Mouse (Mus musculus) left cerebral cortex, postnatal 25 days (tissue): ENCODE measurements at regions not wholly inside any gene's neighbourhood (a gene's known extent, or its start where the extent isn't known, plus 50 kb on each side); places are given as distances from the start of the nearest gene placed in this dataset.

Experiments used
- DNase-seq, 2 experiments: peaks; one replicate each; pipeline ENCODE4 v3.0.0; 2022; ENCODE audit warnings: low spot score in 2 of 2, mixed read lengths in 1 of 2
- intact Hi-C: fragments of 180-260 bp; cut with DNase I; formaldehyde crosslinking; loops from one replicate; pipeline ENCODE4 v1.15.1; 2025

- intact Hi-C loops, result no loop called here
- DNase-seq, result peak in 1 of 2 experiments; percentile 11
These were observed 67.2 kb downstream of the Zfp622 start for GRCm38 (mm10) chr15:26051415-26051814.

- DNase-seq, result no peak
- intact Hi-C loops, result no loop called here
These were observed 68.7 kb downstream of the Zfp622 start for GRCm38 (mm10) chr15:26052720-26053316.

- intact Hi-C loops, result no loop called here
- DNase-seq, result no peak
These were observed 73.9 kb downstream of the Zfp622 start for GRCm38 (mm10) chr15:26058019-26058418.

- DNase-seq, result no peak
- intact Hi-C loops, result no loop called here
These were observed 116.0 kb downstream of the Zfp622 start for GRCm38 (mm10) chr15:26100199-26100598.

- DNase-seq, result peak in 1 of 2 experiments; percentile 47
- intact Hi-C loops, result no loop called here
These were observed 123.8 kb downstream of the Zfp622 start for GRCm38 (mm10) chr15:26107993-26108392.

- intact Hi-C loops, result no loop called here
- DNase-seq, result no peak
These were observed 160.0 kb downstream of the Zfp622 start for GRCm38 (mm10) chr15:26144197-26144596.

GRCm38 (mm10) chr15:26158499-26158898 lies 150.3 kb upstream of the March11 start:
- no peak for DNase-seq
- intact Hi-C loops, result no loop called here

GRCm38 (mm10) chr15:26184930-26185329 lies 123.9 kb upstream of the March11 start:
- intact Hi-C loops, result no loop called here
- DNase-seq, result no peak

- DNase-seq, result no peak
- intact Hi-C loops, result no loop called here
These were observed 113.3 kb upstream of the March11 start for GRCm38 (mm10) chr15:26195576-26195975.

GRCm38 (mm10) chr15:26206837-26207236 lies 102.0 kb upstream of the March11 start:
- intact Hi-C loops, result no loop called here
- DNase-seq, result no peak

GRCm38 (mm10) chr15:26220855-26221254 lies 88.0 kb upstream of the March11 start:
- no peak for DNase-seq
- intact Hi-C loops, result no loop called here

GRCm38 (mm10) chr15:26228646-26229045 lies 80.2 kb upstream of the March11 start:
- peak in 1 of 2 experiments; percentile 45 for DNase-seq
- intact Hi-C loops, result no loop called here
